Comparison of ENCODE assay signal across 29 mouse cellular contexts in genomic region chr16:38287357-38287756, GRCm38 (mm10). TPM values are rescaled to one million over a fixed set of nuclear protein-coding genes. Genes with fewer than 3 reads are reported as not detected.
DNase-seq lines count a peak whose midpoint lies in the region; ATAC-seq and TF ChIP-seq lines count a peak whose summit lies in the region.
"Had no signal": no experiment of that assay in that cellular context is flagged by ENCODE, and none has a peak within 500 bp of the region (broad histone marks: within the 10 kb centered on the region; RNA-seq: fewer than 3 reads in every experiment).

No protein-coding gene starts in this region.

- peak; percentile 18 for DNase-seq in forebrain, embryonic 11.5 days (ENCODE audit: low spot score)
- no peak for DNase-seq in liver, embryonic 11.5 days (ENCODE audit: low spot score)
- no peak for DNase-seq in stomach, postnatal 0 days (ENCODE audit: low spot score)
- DNase-seq in hindbrain, embryonic 14.5 days (ENCODE audit: low spot score): no peak
- DNase-seq in frontal cortex, postnatal 10 days (ENCODE audit: low spot score in 2 of 2): no peak
- DNase-seq: adrenal gland, postnatal 10 days; B cell, adult 2 months; cerebellum, adult 11 months; cerebellum, adult 8-10 months; cerebellum, postnatal 14 days; embryo, embryonic 11 days; gastrocnemius, postnatal 14 days; heart, postnatal 36 days had no signal

- no peak overlapping the region for H3K4me3 ChIP-seq in forebrain, embryonic 11.5 days (ENCODE audit: low read depth, low read length)
- H3K4me3 ChIP-seq in forebrain, embryonic 16.5 days (replicated peaks; ENCODE audit: low read length): no peak overlapping the region
- H3K4me3 ChIP-seq in liver, embryonic 11.5 days (ENCODE audit: low read depth, low read length): no peak overlapping the region
- H3K4me3 ChIP-seq in liver, embryonic 15.5 days (replicated peaks): no peak overlapping the region
- no peak overlapping the region for H3K4me3 ChIP-seq in stomach, postnatal 0 days (ENCODE audit: low read depth, low read length)
- H3K4me3 ChIP-seq in hindbrain, embryonic 14.5 days (replicated peaks; ENCODE audit: low read length): no peak overlapping the region
- H3K4me3 ChIP-seq: embryonic facial prominence, embryonic 15.5 days; erythroblast, embryonic 14.5 days; forebrain, embryonic 10.5 days; forebrain, embryonic 15.5 days; heart, embryonic 13.5 days had no signal

- H3K9me3 ChIP-seq in forebrain, embryonic 11.5 days (ENCODE audit: control insufficient read depth, low read length): no peaks in the 10 kb centered on the region
- H3K9me3 ChIP-seq in forebrain, embryonic 16.5 days (ENCODE audit: control insufficient read depth, low read length): no peaks in the 10 kb centered on the region
- H3K9me3 ChIP-seq in liver, embryonic 11.5 days (ENCODE audit: control insufficient read depth, low read length): no peaks in the 10 kb centered on the region
- no peaks in the 10 kb centered on the region for H3K9me3 ChIP-seq in liver, embryonic 15.5 days (replicated peaks)
- no peaks in the 10 kb centered on the region for H3K9me3 ChIP-seq in stomach, postnatal 0 days (ENCODE audit: control insufficient read depth, low read length)
- H3K9me3 ChIP-seq in hindbrain, embryonic 14.5 days (ENCODE audit: control insufficient read depth, low read length): no peaks in the 10 kb centered on the region
- H3K9me3 ChIP-seq: embryonic facial prominence, embryonic 15.5 days; forebrain, embryonic 10.5 days; forebrain, embryonic 15.5 days; G1E; heart, embryonic 13.5 days had no signal

- H3K36me3 ChIP-seq in forebrain, embryonic 11.5 days (ENCODE audit: control insufficient read depth, insufficient read depth, low read length): no peaks in the 10 kb centered on the region
- no peaks in the 10 kb centered on the region for H3K36me3 ChIP-seq in forebrain, embryonic 16.5 days (ENCODE audit: control insufficient read depth, insufficient read depth)
- no peaks in the 10 kb centered on the region for H3K36me3 ChIP-seq in liver, embryonic 11.5 days (ENCODE audit: control insufficient read depth, insufficient read depth, low read length)
- no peaks in the 10 kb centered on the region for H3K36me3 ChIP-seq in liver, embryonic 15.5 days (replicated peaks)
- no peaks in the 10 kb centered on the region for H3K36me3 ChIP-seq in stomach, postnatal 0 days (ENCODE audit: control insufficient read depth, insufficient read depth, low read length)
- no peaks in the 10 kb centered on the region for H3K36me3 ChIP-seq in hindbrain, embryonic 14.5 days (replicated peaks; ENCODE audit: control insufficient read depth, insufficient read depth)
- H3K36me3 ChIP-seq: embryonic facial prominence, embryonic 15.5 days; forebrain, embryonic 10.5 days; forebrain, embryonic 15.5 days; G1E; heart, embryonic 13.5 days had no signal

- ATAC-seq in forebrain, embryonic 11.5 days (replicated peaks; ENCODE audit: low FRiP score): no peak
- no peak for ATAC-seq in forebrain, embryonic 16.5 days
- ATAC-seq in liver, embryonic 11.5 days (replicated peaks; ENCODE audit: low FRiP score): 0 out of 2 replicates have a peak, but pooled peaks have one; percentile 6
- peak; percentile 68 for ATAC-seq in liver, embryonic 15.5 days (ENCODE audit: insufficient read depth)
- peak; percentile 28; the same call in 1 of the 2 replicates for ATAC-seq in stomach, postnatal 0 days (ENCODE audit: low FRiP score, low TSS enrichment)
- no peak for ATAC-seq in hindbrain, embryonic 14.5 days (ENCODE audit: low FRiP score)
- ATAC-seq: CD4-positive, CD25-positive, alpha-beta regulatory T cell, adult 4 months; forebrain, embryonic 15.5 days; hindbrain, embryonic 16.5 days had no signal

- H3K27me3 ChIP-seq in forebrain, embryonic 11.5 days (ENCODE audit: control insufficient read depth, insufficient read depth, low read length): no peaks in the 10 kb centered on the region
- H3K27me3 ChIP-seq in forebrain, embryonic 16.5 days (replicated peaks; ENCODE audit: control insufficient read depth, insufficient read depth, low read length): no peaks in the 10 kb centered on the region
- H3K27me3 ChIP-seq in liver, embryonic 11.5 days (replicated peaks; ENCODE audit: control insufficient read depth, insufficient read depth, low read length): no peaks in the 10 kb centered on the region
- H3K27me3 ChIP-seq in liver, embryonic 15.5 days: no peaks in the 10 kb centered on the region
- no peaks in the 10 kb centered on the region for H3K27me3 ChIP-seq in stomach, postnatal 0 days (ENCODE audit: control insufficient read depth, insufficient read depth, low read length)
- H3K27me3 ChIP-seq in hindbrain, embryonic 14.5 days (ENCODE audit: control insufficient read depth, insufficient read depth, low read length): no peaks in the 10 kb centered on the region
- H3K27me3 ChIP-seq: embryonic facial prominence, embryonic 15.5 days; forebrain, embryonic 15.5 days; heart, embryonic 13.5 days had no signal

- no peak overlapping the region for H3K9ac ChIP-seq in forebrain, embryonic 11.5 days (ENCODE audit: low read length)
- no peak overlapping the region for H3K9ac ChIP-seq in forebrain, embryonic 16.5 days (replicated peaks; ENCODE audit: low read depth, low read length)
- no peak overlapping the region for H3K9ac ChIP-seq in liver, embryonic 11.5 days (ENCODE audit: low read depth, low read length)
- H3K9ac ChIP-seq in liver, embryonic 15.5 days: no peak overlapping the region
- H3K9ac ChIP-seq in stomach, postnatal 0 days (ENCODE audit: low read length): no peak overlapping the region
- no peak overlapping the region for H3K9ac ChIP-seq in hindbrain, embryonic 14.5 days
- H3K9ac ChIP-seq: embryonic facial prominence, embryonic 15.5 days; forebrain, embryonic 15.5 days; heart, embryonic 13.5 days had no signal

- no peak overlapping the region for H3K4me2 ChIP-seq in forebrain, embryonic 11.5 days (ENCODE audit: low read depth, low read length, severe bottlenecking)
- H3K4me2 ChIP-seq in forebrain, embryonic 16.5 days (ENCODE audit: low read length): no peak overlapping the region
- no peak overlapping the region for H3K4me2 ChIP-seq in liver, embryonic 11.5 days
- H3K4me2 ChIP-seq in liver, embryonic 15.5 days: peak overlapping the region; percentile 21; the same call in 1 of the 2 replicates
- no peak overlapping the region for H3K4me2 ChIP-seq in stomach, postnatal 0 days (replicated peaks; ENCODE audit: low read depth)
- H3K4me2 ChIP-seq in hindbrain, embryonic 14.5 days (replicated peaks): no peak overlapping the region
- H3K4me2 ChIP-seq: embryonic facial prominence, embryonic 15.5 days; forebrain, embryonic 15.5 days; heart, embryonic 13.5 days had no signal

- H3K4me1 ChIP-seq in forebrain, embryonic 11.5 days (replicated peaks; ENCODE audit: control insufficient read depth, insufficient read depth, low read length): no peaks in the 10 kb centered on the region
- H3K4me1 ChIP-seq in forebrain, embryonic 16.5 days (replicated peaks; ENCODE audit: control insufficient read depth, insufficient read depth, low read length): no peaks in the 10 kb centered on the region
- peaks cover 14% of the 10 kb centered on the region for H3K4me1 ChIP-seq in liver, embryonic 11.5 days (replicated peaks; ENCODE audit: control insufficient read depth, insufficient read depth, low read length)
- peaks cover 7% of the 10 kb centered on the region; the same call in 1 of the 2 replicates for H3K4me1 ChIP-seq in liver, embryonic 15.5 days (replicated peaks)
- no peaks in the 10 kb centered on the region for H3K4me1 ChIP-seq in stomach, postnatal 0 days (replicated peaks; ENCODE audit: control insufficient read depth, insufficient read depth)
- peaks cover 4% of the 10 kb centered on the region; the same call in 1 of the 2 replicates for H3K4me1 ChIP-seq in hindbrain, embryonic 14.5 days (replicated peaks; ENCODE audit: control insufficient read depth, insufficient read depth, low read length)
- H3K4me1 ChIP-seq: embryonic facial prominence, embryonic 15.5 days; forebrain, embryonic 15.5 days had no signal

- 81% methylated on average over 6 of the region's 6 CpGs for WGBS in forebrain, embryonic 11.5 days
- WGBS in forebrain, embryonic 16.5 days: 95% methylated on average over 6 of the region's 6 CpGs
- 65% methylated on average over 6 of the region's 6 CpGs for WGBS in liver, embryonic 11.5 days
- WGBS in liver, embryonic 15.5 days (ENCODE audit: insufficient replicate concordance): 50% methylated on average over 6 of the region's 6 CpGs
- WGBS in stomach, postnatal 0 days: 45% methylated on average over 6 of the region's 6 CpGs
- WGBS in hindbrain, embryonic 14.5 days: 88% methylated on average over 6 of the region's 6 CpGs

- no peak overlapping the region for H3K27ac ChIP-seq in forebrain, embryonic 11.5 days (ENCODE audit: low read depth, low read length)
- H3K27ac ChIP-seq in forebrain, embryonic 16.5 days (ENCODE audit: low read length): no peak overlapping the region
- H3K27ac ChIP-seq in liver, embryonic 11.5 days (ENCODE audit: low read depth, low read length): no peak overlapping the region
- peak overlapping the region; percentile 76 for H3K27ac ChIP-seq in liver, embryonic 15.5 days (replicated peaks)
- peak overlapping the region; percentile 75; the same call in 1 of the 2 replicates for H3K27ac ChIP-seq in stomach, postnatal 0 days (replicated peaks)
- no peak overlapping the region for H3K27ac ChIP-seq in hindbrain, embryonic 14.5 days
- H3K27ac ChIP-seq: embryonic facial prominence, embryonic 15.5 days; forebrain, embryonic 10.5 days; forebrain, embryonic 15.5 days; heart, embryonic 13.5 days had no signal

- no peak for TF ChIP-seq CTCF in stomach, postnatal 0 days (IDR thresholded peaks at IDR 0.05; ENCODE audit: low read depth)

- TF ChIP-seq EP300 in stomach, postnatal 0 days (optimal IDR thresholded peaks at IDR 0.05): no peak

RNA-seq across cellular contexts. Expression of gene Nr1i2, which starts 7.3 kb away (rescaled TPM):
- polyA plus RNA-seq in forebrain, embryonic 11.5 days (2014; fragmentation: Nextera tagmentation; extraction: Ambion mirVana): not detected in 2 replicates
- polyA plus RNA-seq in forebrain, embryonic 16.5 days (2015; fragmentation: Nextera tagmentation; extraction: Ambion mirVana): not detected in 2 replicates
- polyA plus RNA-seq in liver, embryonic 11.5 days (2014; fragmentation: Nextera tagmentation; extraction: Ambion mirVana): 1.8 and 2.0 TPM in 2 replicates
- 4.8 and 5.3 TPM in 2 replicates for polyA plus RNA-seq in liver, embryonic 15.5 days (2015; fragmentation: Nextera tagmentation; extraction: Ambion mirVana)
- polyA plus RNA-seq in stomach, postnatal 0 days (2015; fragmentation: Nextera tagmentation; extraction: Ambion mirVana): 10.6 and 13.6 TPM in 2 replicates
- not detected in 2 replicates for polyA plus RNA-seq in hindbrain, embryonic 14.5 days (2014; fragmentation: Nextera tagmentation; extraction: Ambion mirVana)
- polyA plus RNA-seq: brain, embryonic 14.5 days; CD4-positive, CD25-positive, alpha-beta regulatory T cell, adult 4 months; embryonic facial prominence, embryonic 11.5 days; embryonic facial prominence, embryonic 15.5 days; erythroblast, embryonic 14.5 days; forebrain, embryonic 10.5 days; forebrain, embryonic 15.5 days; frontal cortex, adult 2 months; G1E; heart, embryonic 13.5 days; heart, postnatal 0 days; hindbrain, embryonic 11.5 days; hindbrain, embryonic 16.5 days had no signal

RNA-seq across cellular contexts. Expression of gene Maats1, which starts 54.6 kb away (rescaled TPM):
- 0.39 and 0.41 TPM in 2 replicates for polyA plus RNA-seq in forebrain, embryonic 11.5 days (2014; fragmentation: Nextera tagmentation; extraction: Ambion mirVana)
- polyA plus RNA-seq in forebrain, embryonic 16.5 days (2015; fragmentation: Nextera tagmentation; extraction: Ambion mirVana): 0.43 and 0.66 TPM in 2 replicates
- polyA plus RNA-seq in liver, embryonic 11.5 days (2014; fragmentation: Nextera tagmentation; extraction: Ambion mirVana): 0.05 TPM in 1 of 2 replicates, not detected in the other
- polyA plus RNA-seq in liver, embryonic 15.5 days (2015; fragmentation: Nextera tagmentation; extraction: Ambion mirVana): 0.03 and 0.05 TPM in 2 replicates
- polyA plus RNA-seq in stomach, postnatal 0 days (2015; fragmentation: Nextera tagmentation; extraction: Ambion mirVana): 0.27 and 0.44 TPM in 2 replicates
- 1.2 and 1.5 TPM in 2 replicates for polyA plus RNA-seq in hindbrain, embryonic 14.5 days (2014; fragmentation: Nextera tagmentation; extraction: Ambion mirVana)
- polyA plus RNA-seq: erythroblast, embryonic 14.5 days; G1E had no signal

RNA-seq across cellular contexts. Expression of gene Cox17, which starts 59.4 kb away (rescaled TPM):
- 118 and 119 TPM in 2 replicates for polyA plus RNA-seq in forebrain, embryonic 11.5 days (2014; fragmentation: Nextera tagmentation; extraction: Ambion mirVana)
- polyA plus RNA-seq in forebrain, embryonic 16.5 days (2015; fragmentation: Nextera tagmentation; extraction: Ambion mirVana): 85.4 and 88.6 TPM in 2 replicates
- 441 and 497 TPM in 2 replicates for polyA plus RNA-seq in liver, embryonic 11.5 days (2014; fragmentation: Nextera tagmentation; extraction: Ambion mirVana)
- polyA plus RNA-seq in liver, embryonic 15.5 days (2015; fragmentation: Nextera tagmentation; extraction: Ambion mirVana): 202 and 255 TPM in 2 replicates
- polyA plus RNA-seq in stomach, postnatal 0 days (2015; fragmentation: Nextera tagmentation; extraction: Ambion mirVana): 301 and 327 TPM in 2 replicates
- 74.3 and 97.1 TPM in 2 replicates for polyA plus RNA-seq in hindbrain, embryonic 14.5 days (2014; fragmentation: Nextera tagmentation; extraction: Ambion mirVana)

RNA-seq across cellular contexts. Expression of gene Gm21987, which starts 59.5 kb away (rescaled TPM):
- polyA plus RNA-seq in forebrain, embryonic 11.5 days (2014; fragmentation: Nextera tagmentation; extraction: Ambion mirVana): not detected in 2 replicates
- polyA plus RNA-seq in forebrain, embryonic 16.5 days (2015; fragmentation: Nextera tagmentation; extraction: Ambion mirVana): not detected in 2 replicates
- polyA plus RNA-seq in liver, embryonic 11.5 days (2014; fragmentation: Nextera tagmentation; extraction: Ambion mirVana): not detected in 2 replicates
- not detected in 2 replicates for polyA plus RNA-seq in liver, embryonic 15.5 days (2015; fragmentation: Nextera tagmentation; extraction: Ambion mirVana)
- polyA plus RNA-seq in stomach, postnatal 0 days (2015; fragmentation: Nextera tagmentation; extraction: Ambion mirVana): not detected in 2 replicates
- not detected in 2 replicates for polyA plus RNA-seq in hindbrain, embryonic 14.5 days (2014; fragmentation: Nextera tagmentation; extraction: Ambion mirVana)
- polyA plus RNA-seq: brain, embryonic 14.5 days; CD4-positive, CD25-positive, alpha-beta regulatory T cell, adult 4 months; embryonic facial prominence, embryonic 15.5 days; forebrain, embryonic 10.5 days; forebrain, embryonic 15.5 days; frontal cortex, adult 2 months; gonadal fat pad, adult 2 months; hindbrain, embryonic 11.5 days; hindbrain, embryonic 16.5 days had no signal

Comparison
In these comparisons a context has a peak if more than half of its experiments do, and no peak if none do; other contexts are left out.
1. H3K27ac ChIP-seq: peak in liver, embryonic 15.5 days (single experiment) and stomach, postnatal 0 days (single experiment); none in forebrain, embryonic 11.5 days (single experiment), forebrain, embryonic 16.5 days (single experiment), liver, embryonic 11.5 days (single experiment) and hindbrain, embryonic 14.5 days (single experiment).
2. ATAC-seq: peak in liver, embryonic 11.5 days (single experiment), liver, embryonic 15.5 days (single experiment) and stomach, postnatal 0 days (single experiment); none in forebrain, embryonic 11.5 days (single experiment), forebrain, embryonic 16.5 days (single experiment) and hindbrain, embryonic 14.5 days (single experiment).